Mouse (Mus musculus) stomach, embryonic 15.5 days (tissue): Measurements from ENCODE around the gene Ddx47. TPM values are rescaled to one million over a fixed set of nuclear protein-coding genes. Genes with fewer than 3 reads are reported as not detected.

Source experiments
- polyA plus RNA-seq: library from polyadenylated mRNA; unstranded; fragments of >200 nt; fragmentation: Nextera tagmentation; extraction: Ambion mirVana; gene quantifications from 2 replicates; pipeline ENCODE4 v1.2.1, GENCODE M21; 2015

Gene Ddx47
- polyA plus RNA-seq, 1 experiment from 2014 or later = 98.2 TPM

Other genes starting within 250 kb of the Ddx47 start
- 15.6 and 15.7 TPM in 2 replicates for gene Dusp16, start 219.0 kb upstream of the Ddx47 start, polyA plus RNA-seq
- gene Crebl2, start 181.5 kb upstream of the Ddx47 start, polyA plus RNA-seq = 3.6 TPM in 2 replicates
- 9.8 and 12.6 TPM in 2 replicates for gene Gpr19, start 113.0 kb upstream of the Ddx47 start, polyA plus RNA-seq
- 17.9 and 19.7 TPM in 2 replicates for gene Cdkn1b, start 91.2 kb upstream of the Ddx47 start, polyA plus RNA-seq
- 3.2 and 3.7 TPM in 2 replicates for gene Apold1, start 29.9 kb upstream of the Ddx47 start, polyA plus RNA-seq
- gene Gprc5a, start 54.0 kb downstream of the Ddx47 start, polyA plus RNA-seq = 12.2 and 13.9 TPM in 2 replicates
- gene Gprc5d, start 106.7 kb downstream of the Ddx47 start, polyA plus RNA-seq = not detected in 2 replicates
- 29.7 and 34.3 TPM in 2 replicates for gene Fam234b, start 186.4 kb downstream of the Ddx47 start, polyA plus RNA-seq
- gene Hebp1, start 186.4 kb downstream of the Ddx47 start, polyA plus RNA-seq = 27.6 and 32.2 TPM in 2 replicates
- gene Gsg1, start 242.7 kb downstream of the Ddx47 start, polyA plus RNA-seq = 0.17 and 0.72 TPM in 2 replicates